Mouse (Mus musculus) brain, embryonic 14.5 days (tissue): ENCODE data around the gene Nmnat1. TPM values are rescaled to one million over a fixed set of nuclear protein-coding genes. Genes with fewer than 3 reads are reported as not detected.
A peak's percentile ranks its signal among the peaks of the same experiment; 100 is the strongest.

ENCODE experiments used
- DNase-seq: peaks from one replicate; pipeline ENCODE4 v3.0.0-alpha.2; 2011; ENCODE audit warnings: low read depth
- CTCF ChIP-seq: fragments of 200-500 bp; IDR thresholded peaks from 2 replicates; pipeline ENCODE4 v1.5.1; 2012; ENCODE audit warnings: inconsistent platforms, mild to moderate bottlenecking, moderate library complexity, borderline replicate concordance; ENCODE audit not compliant: insufficient read depth, insufficient read length; ENCODE audit errors: extremely low read depth
- POLR2A ChIP-seq: fragments of 200-500 bp; IDR thresholded peaks from 2 replicates; pipeline ENCODE4 v1.6.1; 2012; ENCODE audit warnings: mild to moderate bottlenecking, inconsistent platforms, borderline replicate concordance; ENCODE audit not compliant: poor library complexity, insufficient read depth, insufficient read length, severe bottlenecking; ENCODE audit errors: extremely low read depth
- polyA plus RNA-seq: library from polyadenylated mRNA; depleted of rRNA; stranded (reverse); fragments of >200 nt; gene quantifications from 2 replicates; pipeline ENCODE4 v1.2.3, GENCODE M21; 2012

Gene Nmnat1
- polyA plus RNA-seq, 1 experiment = 7.5 TPM

DNA sequence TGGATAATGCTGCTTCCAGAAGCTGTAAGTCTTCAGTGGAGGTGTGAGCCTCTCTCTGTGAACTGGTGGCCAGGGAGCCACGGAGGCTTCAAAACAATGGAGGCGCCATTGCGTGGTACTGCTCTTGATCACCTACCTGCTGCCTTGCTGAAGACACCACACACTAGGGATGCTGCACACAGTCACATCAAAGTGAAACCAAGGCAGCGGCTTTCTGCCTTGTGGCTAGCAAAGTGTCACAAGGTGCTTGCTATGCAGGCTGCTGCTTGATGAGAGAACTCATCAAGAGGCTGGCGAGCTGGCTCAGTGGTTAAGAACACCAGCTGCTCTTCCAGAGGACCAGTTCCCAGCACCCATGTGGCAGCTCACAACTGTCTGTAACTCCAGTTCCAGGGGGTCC lies 30.7 kb upstream of the Nmnat1 start:
- no peak for DNase-seq
- TF ChIP-seq CTCF = no peak
- TF ChIP-seq POLR2A = no peak

DNA sequence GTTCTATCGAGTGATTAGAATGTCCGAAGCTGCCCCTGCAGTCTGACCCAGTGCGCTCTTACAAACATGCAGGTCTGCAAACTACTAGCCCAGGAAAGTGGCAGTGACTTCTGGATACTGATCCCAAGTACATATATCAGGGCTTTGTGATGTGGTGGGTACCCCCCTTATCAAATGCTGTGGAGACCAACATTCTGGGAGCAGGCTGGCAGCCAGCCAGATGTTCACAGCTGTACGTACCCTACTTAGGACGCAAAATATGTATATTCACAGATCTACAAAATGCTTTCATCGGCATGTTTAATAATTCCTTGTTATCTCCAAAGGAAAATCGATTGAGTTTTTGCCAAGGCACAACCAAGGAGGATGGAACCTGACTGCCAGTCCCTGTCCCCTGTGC lies 27.1 kb upstream of the Nmnat1 start:
- DNase-seq = peak; percentile 50
- TF ChIP-seq POLR2A (no peak), CTCF (no peak)

DNA sequence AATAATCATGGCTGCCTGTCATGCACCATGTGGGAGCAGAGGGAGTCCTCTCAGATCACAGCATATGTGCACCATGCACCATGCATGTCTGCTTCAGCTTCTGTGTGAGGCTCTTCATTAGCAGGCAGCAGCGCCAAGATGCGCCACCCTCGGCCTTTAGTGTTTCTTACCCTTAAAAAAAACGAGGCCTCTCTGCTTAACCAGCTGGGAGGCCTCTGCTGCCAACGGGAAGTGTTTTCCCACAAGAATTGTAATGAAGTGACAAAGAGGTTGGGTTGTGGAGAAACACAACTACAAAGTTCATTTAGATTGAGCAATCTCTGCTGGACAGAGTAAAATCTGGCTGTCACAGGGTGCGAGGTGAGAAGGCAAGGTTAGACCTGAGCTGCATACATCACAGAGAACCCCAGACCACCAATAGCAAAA lies 26.2 kb upstream of the Nmnat1 start:
- DNase-seq = peak; percentile 80
- TF ChIP-seq POLR2A = no peak
- TF ChIP-seq CTCF = no peak

DNA sequence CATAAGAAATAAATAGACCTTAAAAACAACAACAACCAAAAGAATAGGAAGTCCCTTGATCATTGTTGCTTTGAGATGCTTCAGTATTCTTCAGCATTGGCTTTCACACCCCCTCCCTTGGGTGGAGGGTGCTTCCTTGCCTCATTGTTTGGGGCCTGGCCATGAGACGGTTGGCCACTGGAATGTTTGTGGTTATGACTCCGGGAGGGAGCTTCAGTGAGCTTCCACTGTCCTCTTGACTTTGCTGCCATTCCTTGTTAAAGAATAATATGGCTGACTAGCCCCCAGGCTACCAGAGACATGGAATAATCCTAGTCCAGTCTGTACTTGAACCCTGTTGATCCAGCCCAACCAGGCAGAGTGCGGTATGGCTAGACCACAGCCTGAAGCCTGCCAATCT lies 21.9 kb upstream of the Nmnat1 start:
- DNase-seq = no peak
- no peak for TF ChIP-seq CTCF
- TF ChIP-seq POLR2A = no peak

DNA sequence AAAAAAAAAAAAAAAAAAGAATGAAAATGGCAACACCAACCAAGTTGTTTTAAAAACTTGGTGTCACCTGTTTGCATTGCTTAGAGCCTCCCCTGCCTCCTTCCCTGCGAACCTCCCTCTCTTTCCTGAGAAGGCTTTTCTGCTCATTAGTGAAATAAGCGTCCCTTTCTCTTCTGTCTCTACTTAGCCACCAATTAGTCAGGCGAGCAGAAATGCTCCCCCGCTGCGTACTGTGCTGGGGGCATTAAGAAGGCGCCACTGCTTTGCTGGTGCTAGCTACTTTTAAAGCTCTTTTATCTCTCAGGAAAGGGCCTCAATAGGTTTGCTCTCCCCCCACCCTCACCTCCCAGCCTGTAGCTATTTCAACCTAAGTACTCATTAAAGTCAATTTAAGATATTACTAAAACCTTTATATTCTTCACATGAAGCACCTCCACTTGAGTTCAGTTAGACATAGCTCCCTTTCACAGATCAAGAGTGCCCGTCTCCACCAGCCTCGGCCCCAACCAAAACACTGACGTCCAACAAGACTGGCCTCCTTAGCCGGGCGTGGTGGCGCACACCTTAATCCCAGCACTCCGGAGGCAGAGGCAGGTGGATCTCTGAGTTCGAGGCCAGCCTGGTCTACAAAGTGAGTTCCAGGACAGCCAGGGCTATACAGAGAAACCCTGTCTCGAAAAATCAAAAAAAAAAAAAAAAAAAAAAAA lies 20.4 kb upstream of the Nmnat1 start:
- TF ChIP-seq POLR2A (no peak), CTCF (no peak)
- DNase-seq = peak; percentile 92

DNA sequence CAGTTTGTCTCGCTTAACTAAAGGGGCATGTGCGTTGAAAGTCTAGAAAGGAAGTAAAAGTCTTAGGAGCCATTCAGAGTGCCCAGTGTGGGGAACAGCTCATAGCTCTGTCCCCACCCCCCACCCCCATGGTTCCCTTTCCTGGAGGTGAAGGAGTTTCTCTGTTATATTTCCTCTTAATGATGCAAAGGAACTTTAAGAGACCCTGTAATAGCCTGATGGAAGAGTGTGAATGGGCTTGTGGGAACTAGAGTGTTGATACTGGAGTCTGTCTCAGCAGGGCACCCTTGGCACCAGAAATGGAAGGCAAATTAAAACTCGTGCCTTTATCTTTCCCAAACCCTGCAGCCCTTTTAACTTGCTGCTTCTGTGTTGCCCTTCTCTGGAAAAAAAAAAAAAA lies 19.9 kb upstream of the Nmnat1 start:
- peak; percentile 85 for DNase-seq
- TF ChIP-seq POLR2A = no peak
- no peak for TF ChIP-seq CTCF

DNA sequence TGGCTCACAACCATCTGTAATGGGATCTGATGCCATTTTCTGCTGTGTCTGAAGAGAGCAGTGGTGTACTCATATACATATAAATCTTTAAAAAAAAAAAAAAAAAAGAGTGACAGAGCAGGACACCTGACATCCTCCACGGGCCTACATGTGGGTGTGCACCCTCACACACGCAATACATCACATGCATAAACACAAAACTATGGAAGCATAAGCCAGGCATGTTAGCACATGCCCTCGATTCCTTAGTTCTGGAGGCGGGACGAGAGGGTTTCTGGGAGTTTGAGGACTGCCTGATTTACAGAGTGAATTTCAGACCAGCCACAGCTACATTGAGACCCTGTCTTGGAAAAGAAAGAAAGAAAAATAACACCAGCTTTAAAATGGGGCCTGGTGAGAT lies 19.4 kb upstream of the Nmnat1 start:
- no peak for DNase-seq
- TF ChIP-seq CTCF (no peak), POLR2A (no peak)

DNA sequence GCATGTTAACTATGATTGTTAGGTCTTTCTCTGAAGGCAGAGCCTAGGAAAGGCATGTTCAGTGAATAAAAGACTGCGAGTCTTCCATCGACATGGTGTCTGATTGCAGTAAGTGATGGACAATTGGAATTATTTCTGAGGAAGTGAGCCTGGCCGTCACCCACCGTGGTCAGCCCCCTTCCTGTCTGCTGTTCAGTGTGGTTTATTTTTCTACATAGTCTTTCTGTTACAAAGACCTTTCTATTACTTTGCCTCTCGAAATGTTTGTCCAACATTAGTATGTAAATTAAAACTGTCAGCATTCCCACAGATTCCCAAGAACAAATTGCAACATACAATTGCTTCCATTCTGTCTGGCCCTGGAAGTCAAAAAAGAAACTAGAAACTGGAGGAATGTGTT lies 14.8 kb upstream of the Nmnat1 start:
- no peak for DNase-seq
- TF ChIP-seq POLR2A (no peak), CTCF (no peak)

DNA sequence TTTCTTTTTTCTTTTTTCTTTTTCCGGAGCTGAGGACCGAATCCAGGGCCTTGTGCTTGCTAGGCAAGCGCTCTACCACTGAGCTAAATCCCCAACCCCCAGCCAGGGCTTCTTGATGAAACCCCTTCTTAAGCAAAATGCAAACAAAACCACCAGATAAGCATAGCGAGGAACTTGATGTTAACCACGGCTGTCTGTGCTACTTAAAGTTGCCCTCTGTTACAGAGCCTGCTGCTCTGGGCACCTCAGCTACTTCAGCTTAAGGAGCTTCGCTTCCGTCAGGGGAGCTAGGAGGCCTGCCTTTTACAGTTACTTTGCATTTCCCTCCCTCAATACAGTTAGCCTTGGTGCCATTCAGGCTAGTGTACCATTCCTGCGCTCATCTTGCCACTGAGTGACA lies 13.9 kb upstream of the Nmnat1 start:
- TF ChIP-seq CTCF = no peak
- no peak for DNase-seq

DNA sequence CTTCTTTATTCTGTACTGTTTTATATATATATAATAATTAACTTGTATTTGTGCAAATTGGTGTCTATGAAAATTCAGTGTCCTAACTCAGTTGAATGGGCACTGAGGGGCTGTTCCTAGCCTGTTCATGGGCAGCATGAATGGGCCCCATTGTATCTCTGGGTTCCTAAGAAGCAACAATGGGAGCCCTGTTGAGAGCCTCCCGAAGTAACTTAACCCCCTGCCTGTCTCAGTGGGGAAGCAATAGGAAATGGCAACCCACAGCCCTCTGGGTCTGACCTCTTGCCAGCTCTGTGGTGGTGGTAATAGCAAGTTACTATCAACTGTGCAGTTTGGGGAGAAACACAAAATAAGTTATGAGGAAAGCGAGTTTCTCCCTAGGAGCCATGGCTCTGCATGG lies 11.6 kb upstream of the Nmnat1 start:
- DNase-seq = peak; percentile 87
- no peak for TF ChIP-seq CTCF
- no peak for TF ChIP-seq POLR2A

DNA sequence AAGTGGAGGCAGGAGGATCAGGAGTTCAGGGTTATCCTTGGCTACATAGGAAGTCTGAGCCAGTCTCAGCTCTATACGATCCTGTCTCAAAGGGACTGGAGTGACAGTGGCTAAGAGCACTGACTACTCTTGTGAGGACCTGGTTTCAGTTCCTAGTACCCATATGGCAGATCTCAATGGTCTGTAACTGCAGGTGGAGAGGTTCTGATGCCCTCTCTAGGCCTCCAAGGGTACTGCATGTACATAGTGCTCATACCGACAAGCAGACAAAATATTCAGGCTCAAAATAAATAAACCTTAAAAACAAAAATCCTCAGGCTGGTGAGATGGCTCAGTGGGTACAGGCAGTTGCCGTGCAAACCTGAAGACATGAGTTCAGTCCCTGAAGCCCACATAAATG lies 6.1 kb upstream of the Nmnat1 start:
- no peak for DNase-seq
- TF ChIP-seq POLR2A (no peak), CTCF (no peak; the same call in 1 of the 2 replicates)

DNA sequence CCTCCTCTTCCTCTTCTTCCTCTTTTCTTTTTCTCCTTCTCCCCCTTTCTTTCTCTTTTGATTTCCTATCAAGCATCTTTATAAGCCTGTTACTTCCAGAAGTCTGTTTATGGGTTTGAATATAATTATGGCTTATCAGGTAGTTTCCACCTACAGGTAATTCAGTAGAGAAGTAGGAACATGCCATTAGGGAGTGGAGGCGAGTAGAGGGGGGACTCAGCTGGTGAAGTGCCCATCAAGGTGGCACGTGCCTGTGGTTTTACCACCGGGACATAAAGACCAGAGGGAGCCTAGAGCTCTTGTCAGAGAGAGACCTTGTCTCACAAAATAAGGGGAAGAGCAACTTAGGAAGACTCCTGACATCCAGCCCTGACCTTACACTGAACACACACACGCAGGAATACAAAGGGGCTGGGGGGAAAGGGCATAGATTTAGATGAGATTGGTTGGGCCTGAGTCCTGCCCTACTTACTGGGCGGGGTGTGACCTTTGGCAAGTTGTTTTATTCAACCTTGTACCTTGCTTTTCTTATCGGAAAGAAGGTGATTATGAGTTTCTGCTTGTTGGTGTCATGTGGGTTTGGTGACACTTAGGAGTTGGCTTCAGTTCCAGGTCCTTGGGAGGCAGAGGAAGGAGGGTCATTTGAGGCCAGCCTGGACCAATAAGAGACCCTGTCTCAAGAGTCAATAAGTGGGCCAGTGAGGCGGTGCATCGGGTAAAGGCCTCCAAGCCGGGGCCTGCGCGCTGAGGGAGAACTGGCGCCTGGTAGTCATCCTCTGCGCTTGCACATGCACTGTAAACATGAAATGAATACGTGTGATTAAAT lies 4.6 kb upstream of the Nmnat1 start:
- TF ChIP-seq POLR2A = no peak
- TF ChIP-seq CTCF = no peak
- no peak for DNase-seq

DNA sequence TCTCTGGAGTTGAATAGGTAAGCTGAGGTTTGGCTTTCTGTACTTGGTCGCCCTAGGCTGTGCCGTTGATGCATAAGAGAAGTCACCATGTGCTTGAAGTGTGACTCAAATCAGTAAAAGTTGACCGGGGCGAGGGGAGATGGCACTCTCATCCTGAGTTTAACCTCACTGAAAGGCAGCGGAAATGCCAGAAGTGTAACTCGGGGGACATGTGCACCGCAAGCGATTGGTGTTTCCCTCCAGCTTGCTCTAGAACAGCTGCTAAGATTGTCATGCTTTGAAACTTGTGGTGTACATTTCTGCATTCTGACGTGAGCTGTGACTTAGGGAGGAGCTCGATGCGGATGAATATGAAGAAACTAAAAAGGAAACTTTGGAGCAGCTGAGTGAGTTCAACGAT lies 2.7 kb upstream of the Nmnat1 start:
- no peak for DNase-seq
- TF ChIP-seq POLR2A (no peak), CTCF (no peak)

DNA sequence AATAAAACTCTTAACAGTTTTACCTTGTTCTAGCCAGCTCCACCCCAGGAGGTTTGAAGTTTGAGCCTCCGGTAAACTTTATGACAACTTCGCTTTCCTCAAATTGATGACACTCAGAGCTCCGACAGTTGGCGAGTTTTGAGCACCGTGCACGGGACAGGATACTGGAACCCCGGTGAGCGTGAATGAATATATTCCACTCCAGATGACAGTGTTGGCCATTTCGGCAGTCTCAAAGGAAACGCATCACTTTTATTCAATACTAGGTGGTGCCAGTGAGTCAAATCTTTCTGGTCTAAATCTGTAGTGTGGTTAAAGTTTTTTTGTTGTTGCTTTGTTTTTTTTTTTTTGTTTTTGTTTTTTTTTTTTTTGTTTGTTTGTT lies 814 bp upstream of the Nmnat1 start:
- DNase-seq = peak; percentile 57
- peak; percentile 12; the same call in 1 of the 2 replicates for TF ChIP-seq CTCF
- TF ChIP-seq POLR2A = no peak
